Mouse (Mus musculus) myocyte (in vitro differentiated cells): ENCODE measurements around the gene Gsta1.

Experiments used
- CEBPB ChIP-seq: IDR thresholded peaks from 2 replicates; pipeline ENCODE4 v1.6.1; 2011; ENCODE audit warnings: mild to moderate bottlenecking, moderate library complexity; ENCODE audit not compliant: poor library complexity, insufficient read depth, severe bottlenecking
- E2F4 ChIP-seq: IDR thresholded peaks from one replicate; pipeline ENCODE4 v1.6.1; 2011; ENCODE audit warnings: mild to moderate bottlenecking, control low read depth, moderate library complexity; ENCODE audit not compliant: insufficient read depth
- MAX ChIP-seq: IDR thresholded peaks from one replicate; pipeline ENCODE4 v1.6.1; 2011; ENCODE audit warnings: low read depth, mild to moderate bottlenecking, control low read depth
- MYOD1 ChIP-seq, 3 experiments: IDR thresholded peaks; one replicate each; pipeline ENCODE4 v1.6.1; 2011; ENCODE audit warnings: control low read depth in 2 of 3, low read depth in 2 of 3, mild to moderate bottlenecking in 2 of 3, moderate library complexity in 1 of 3; ENCODE audit not compliant: insufficient read length in 2 of 3, control insufficient read depth in 1 of 3
- MYOG ChIP-seq, 3 experiments: IDR thresholded peaks; one replicate each; pipeline ENCODE4 v1.6.1; 2011; ENCODE audit warnings: control low read depth in 2 of 3, low read depth in 2 of 3, mild to moderate bottlenecking in 2 of 3; ENCODE audit not compliant: insufficient read length in 2 of 3, control insufficient read depth in 1 of 3, insufficient read depth in 1 of 3
- POLR2A ChIP-seq: IDR thresholded peaks from one replicate; pipeline ENCODE4 v1.6.1; 2011; ENCODE audit warnings: low read depth, mild to moderate bottlenecking, control low read depth, moderate library complexity; ENCODE audit not compliant: insufficient read length
- POLR2AphosphoS2 ChIP-seq: IDR thresholded peaks from one replicate; pipeline ENCODE4 v1.6.1; 2011; ENCODE audit warnings: low read depth, control low read depth; ENCODE audit not compliant: insufficient read length
- REST ChIP-seq: IDR thresholded peaks from one replicate; pipeline ENCODE4 v1.6.1; 2011; ENCODE audit warnings: mild to moderate bottlenecking, control low read depth, moderate library complexity; ENCODE audit not compliant: insufficient read depth, insufficient read length
- SRF ChIP-seq: IDR thresholded peaks from one replicate; pipeline ENCODE4 v1.6.1; 2011; ENCODE audit warnings: low read depth; ENCODE audit not compliant: control insufficient read depth, insufficient read length
- TCF12 ChIP-seq: IDR thresholded peaks from one replicate; pipeline ENCODE4 v1.6.1; 2011; ENCODE audit warnings: mild to moderate bottlenecking, control low read depth; ENCODE audit not compliant: poor library complexity, insufficient read depth, severe bottlenecking
- TCF3 ChIP-seq: IDR thresholded peaks from one replicate; pipeline ENCODE4 v1.6.1; 2011; ENCODE audit warnings: low read depth, control low read depth; ENCODE audit not compliant: insufficient read length
- USF1 ChIP-seq: IDR thresholded peaks from one replicate; pipeline ENCODE4 v1.6.1; 2011; ENCODE audit warnings: low read depth, mild to moderate bottlenecking, control low read depth, moderate library complexity

DNA sequence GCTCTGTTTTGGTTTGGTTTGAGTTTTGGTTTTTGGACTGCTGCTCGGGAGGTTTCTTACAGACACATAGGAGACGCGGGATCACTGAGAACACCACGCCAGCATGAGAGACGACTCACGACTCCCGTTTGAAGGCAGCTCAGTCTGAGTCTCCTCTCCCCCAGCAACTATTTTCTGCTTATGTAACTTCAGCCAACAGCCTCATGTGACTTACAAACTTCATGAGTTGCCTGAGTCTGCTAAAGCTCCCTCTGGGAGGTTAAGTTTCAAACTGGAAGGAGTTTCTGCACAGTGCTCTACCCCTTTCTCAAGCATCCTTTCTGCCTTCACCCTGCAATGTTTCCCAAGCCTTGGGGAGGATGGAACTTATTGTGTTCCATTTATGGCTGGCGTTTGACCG, 44.8 kb upstream of the Gsta1 start:
- TF ChIP-seq TCF3 = no peak
- no peak for TF ChIP-seq MYOG (IDR thresholded peaks at IDR 0.05; ENCODE audit: control insufficient read depth in 1 of 3, insufficient read depth in 1 of 3, insufficient read length in 2 of 3, low read depth in 2 of 3)
- TF ChIP-seq POLR2A = no peak
- no peak for TF ChIP-seq MYOD1 (IDR thresholded peaks at IDR 0.05; ENCODE audit: control insufficient read depth in 1 of 3, insufficient read length in 2 of 3, low read depth in 2 of 3)
- TF ChIP-seq E2F4 = no peak
- TF ChIP-seq POLR2AphosphoS2 = no peak
- TF ChIP-seq USF1 = no peak
- no peak for TF ChIP-seq TCF12
- no peak for TF ChIP-seq REST
- TF ChIP-seq CEBPB = no peak
- no peak for TF ChIP-seq MAX
- no peak for TF ChIP-seq SRF
